Mouse (Mus musculus) cortical plate, adult 2 months (tissue): ENCODE measurements around the gene Hipk4.
A peak's percentile ranks its signal among the peaks of the same experiment; 100 is the strongest.

Experiments
- CTCF ChIP-seq: fragments of 200-500 bp; IDR thresholded peaks from 2 replicates; pipeline ENCODE4 v1.5.1; 2011; ENCODE audit warnings: mild to moderate bottlenecking, control low read depth, low read length; ENCODE audit not compliant: insufficient read depth; ENCODE audit errors: extremely low read depth
- POLR2A ChIP-seq: fragments of 200-500 bp; IDR thresholded peaks from 2 replicates; pipeline ENCODE4 v1.6.1; 2011; ENCODE audit warnings: mild to moderate bottlenecking, low read length, control low read depth; ENCODE audit not compliant: insufficient read depth; ENCODE audit errors: extremely low read depth

GRCm38 (mm10) chr7:27507711-27508647 lies 15.1 kb upstream of the Hipk4 start:
- TF ChIP-seq CTCF (no peak), POLR2A (peak; percentile 78)
